Mouse (Mus musculus): Measurements from ENCODE around the gene Fcamr. TPM values are rescaled to one million over a fixed set of nuclear protein-coding genes. Genes with fewer than 3 reads are reported as not detected.

Gene Fcamr
- polyA plus RNA-seq, 1 experiment from 2014 or later = not detected

- H3K9ac ChIP-seq (replicated peaks) = no peak overlapping the region
- H3K27me3 ChIP-seq = no peaks in the 10 kb centered on the region
- no peaks in the 10 kb centered on the region for H3K9me3 ChIP-seq
- ATAC-seq (ENCODE audit: low FRiP score, low read depth) = no peak
- H3K4me2 ChIP-seq (replicated peaks) = no peak overlapping the region
- H3K4me1 ChIP-seq = no peaks in the 10 kb centered on the region
- H3K27ac ChIP-seq (replicated peaks) = no peak overlapping the region
- no peaks in the 10 kb centered on the region for H3K36me3 ChIP-seq
- WGBS = 89% methylated on average over 6 of the region's 6 CpGs
- H3K4me3 ChIP-seq = no peak overlapping the region
These were observed 34.6 kb downstream of the Fcamr start for GRCm38 (mm10) chr1:130835161-130835936.

GRCm38 (mm10) chr1:130838288-130838687, 37.6 kb downstream of the Fcamr start:
- Histone ChIP-seq H3K36me3 (no peaks in the 10 kb centered on the region), H3K9ac (replicated peaks) (no peak overlapping the region), H3K4me1 (no peaks in the 10 kb centered on the region), H3K4me2 (replicated peaks) (no peak overlapping the region), H3K27ac (replicated peaks) (no peak overlapping the region), H3K27me3 (no peaks in the 10 kb centered on the region), H3K9me3 (no peaks in the 10 kb centered on the region), H3K4me3 (no peak overlapping the region)
- no peak for ATAC-seq (ENCODE audit: low FRiP score, low read depth)
- 56% methylated on average over 6 of the region's 6 CpGs for WGBS

GRCm38 (mm10) chr1:130840599-130841379, 40.1 kb downstream of the Fcamr start:
- WGBS = 82% methylated on average over 8 of the region's 8 CpGs
- Histone ChIP-seq H3K9ac (replicated peaks) (no peak overlapping the region), H3K27ac (replicated peaks) (no peak overlapping the region), H3K36me3 (no peaks in the 10 kb centered on the region), H3K4me2 (replicated peaks) (no peak overlapping the region), H3K4me3 (no peak overlapping the region), H3K4me1 (no peaks in the 10 kb centered on the region), H3K9me3 (no peaks in the 10 kb centered on the region), H3K27me3 (no peaks in the 10 kb centered on the region)
- no peak for ATAC-seq (ENCODE audit: low FRiP score, low read depth)

- no peak overlapping the region for H3K4me2 ChIP-seq (replicated peaks)
- H3K4me1 ChIP-seq = no peaks in the 10 kb centered on the region
- no peaks in the 10 kb centered on the region for H3K36me3 ChIP-seq
- WGBS = 89% methylated on average over 7 of the region's 7 CpGs
- no peaks in the 10 kb centered on the region for H3K9me3 ChIP-seq
- H3K27ac ChIP-seq (replicated peaks) = no peak overlapping the region
- H3K4me3 ChIP-seq = no peak overlapping the region
- H3K9ac ChIP-seq (replicated peaks) = no peak overlapping the region
- no peaks in the 10 kb centered on the region for H3K27me3 ChIP-seq
- no peak for ATAC-seq (ENCODE audit: low FRiP score, low read depth)
These were observed 40.9 kb downstream of the Fcamr start for GRCm38 (mm10) chr1:130841621-130842020.

GRCm38 (mm10) chr1:130844516-130844915, 43.8 kb downstream of the Fcamr start:
- H3K9me3 ChIP-seq = no peaks in the 10 kb centered on the region
- no peaks in the 10 kb centered on the region for H3K36me3 ChIP-seq
- no peaks in the 10 kb centered on the region for H3K4me1 ChIP-seq
- WGBS = 95% methylated on average over 7 of the region's 7 CpGs
- no peaks in the 10 kb centered on the region for H3K27me3 ChIP-seq
- H3K9ac ChIP-seq (replicated peaks) = no peak overlapping the region
- no peak overlapping the region for H3K4me3 ChIP-seq
- no peak overlapping the region for H3K27ac ChIP-seq (replicated peaks)
- H3K4me2 ChIP-seq (replicated peaks) = no peak overlapping the region
- ATAC-seq (ENCODE audit: low FRiP score, low read depth) = no peak

GRCm38 (mm10) chr1:130849530-130850214, 49.0 kb downstream of the Fcamr start:
- no peaks in the 10 kb centered on the region for H3K36me3 ChIP-seq
- 91% methylated on average over 10 of the region's 10 CpGs for WGBS
- H3K27me3 ChIP-seq = no peaks in the 10 kb centered on the region
- H3K4me1 ChIP-seq = peaks cover 5% of the 10 kb centered on the region; the same call in 1 of the 2 replicates
- H3K4me3 ChIP-seq = no peak overlapping the region
- H3K4me2 ChIP-seq (replicated peaks) = no peak overlapping the region
- no peak for ATAC-seq (ENCODE audit: low FRiP score, low read depth)
- no peak overlapping the region for H3K27ac ChIP-seq (replicated peaks)
- no peak overlapping the region for H3K9ac ChIP-seq (replicated peaks)
- H3K9me3 ChIP-seq = no peaks in the 10 kb centered on the region

- Histone ChIP-seq H3K4me3 (no peak overlapping the region), H3K27me3 (no peaks in the 10 kb centered on the region), H3K4me2 (replicated peaks) (no peak overlapping the region), H3K4me1 (peaks cover 6% of the 10 kb centered on the region; the same call in 1 of the 2 replicates), H3K27ac (replicated peaks) (no peak overlapping the region), H3K9me3 (no peaks in the 10 kb centered on the region), H3K36me3 (no peaks in the 10 kb centered on the region), H3K9ac (replicated peaks) (no peak overlapping the region)
- WGBS = 92% methylated on average over 5 of the region's 5 CpGs
- ATAC-seq (ENCODE audit: low FRiP score, low read depth) = no peak
These were observed 49.7 kb downstream of the Fcamr start for GRCm38 (mm10) chr1:130850405-130850804.

- H3K4me1 ChIP-seq = peaks cover 6% of the 10 kb centered on the region; the same call in 1 of the 2 replicates
- H3K27me3 ChIP-seq = no peaks in the 10 kb centered on the region
- H3K9me3 ChIP-seq = no peaks in the 10 kb centered on the region
- H3K9ac ChIP-seq (replicated peaks) = no peak overlapping the region
- no peak overlapping the region for H3K4me2 ChIP-seq (replicated peaks)
- no peak overlapping the region for H3K4me3 ChIP-seq
- no peaks in the 10 kb centered on the region for H3K36me3 ChIP-seq
- WGBS = 80% methylated on average over 9 of the region's 9 CpGs
- no peak for ATAC-seq (ENCODE audit: low FRiP score, low read depth)
- no peak overlapping the region for H3K27ac ChIP-seq (replicated peaks)
These were observed 54.1 kb downstream of the Fcamr start for GRCm38 (mm10) chr1:130854819-130855218.

- H3K27me3 ChIP-seq = no peaks in the 10 kb centered on the region
- H3K36me3 ChIP-seq = no peaks in the 10 kb centered on the region
- ATAC-seq (ENCODE audit: low FRiP score, low read depth) = no peak
- H3K9ac ChIP-seq (replicated peaks) = no peak overlapping the region
- peaks cover 6% of the 10 kb centered on the region; the same call in 1 of the 2 replicates for H3K4me1 ChIP-seq
- no peak overlapping the region for H3K4me2 ChIP-seq (replicated peaks)
- no peaks in the 10 kb centered on the region for H3K9me3 ChIP-seq
- 83% methylated on average over 2 of the region's 2 CpGs for WGBS
- H3K4me3 ChIP-seq = no peak overlapping the region
- no peak overlapping the region for H3K27ac ChIP-seq (replicated peaks)
These were observed 55.0 kb downstream of the Fcamr start for GRCm38 (mm10) chr1:130855723-130856122.

- Histone ChIP-seq H3K27ac (replicated peaks) (no peak overlapping the region), H3K9ac (replicated peaks) (no peak overlapping the region), H3K4me2 (replicated peaks) (no peak overlapping the region), H3K9me3 (no peaks in the 10 kb centered on the region), H3K4me3 (no peak overlapping the region), H3K27me3 (no peaks in the 10 kb centered on the region), H3K4me1 (peaks cover 6% of the 10 kb centered on the region; the same call in 1 of the 2 replicates), H3K36me3 (no peaks in the 10 kb centered on the region)
- 93% methylated on average over 4 of the region's 4 CpGs for WGBS
- ATAC-seq (ENCODE audit: low FRiP score, low read depth) = no peak
These were observed 56.8 kb downstream of the Fcamr start for GRCm38 (mm10) chr1:130857456-130857855.

- no peak overlapping the region for H3K27ac ChIP-seq (replicated peaks)
- no peaks in the 10 kb centered on the region for H3K4me1 ChIP-seq
- no peaks in the 10 kb centered on the region for H3K9me3 ChIP-seq
- no peak overlapping the region for H3K4me3 ChIP-seq
- H3K27me3 ChIP-seq = no peaks in the 10 kb centered on the region
- H3K4me2 ChIP-seq (replicated peaks) = no peak overlapping the region
- no peak overlapping the region for H3K9ac ChIP-seq (replicated peaks)
- 93% methylated on average over 4 of the region's 4 CpGs for WGBS
- no peak for ATAC-seq (ENCODE audit: low FRiP score, low read depth)
- no peaks in the 10 kb centered on the region for H3K36me3 ChIP-seq
These were observed 63.5 kb downstream of the Fcamr start for GRCm38 (mm10) chr1:130864238-130864637.
